Mouse (Mus musculus) erythroblast, embryonic 14.5 days (primary cell): Measurements from ENCODE around the gene Rgs6.

Experiments
- GATA1 ChIP-seq: IDR thresholded peaks from 2 replicates; pipeline ENCODE4 v1.6.1; 2012; ENCODE audit warnings: low read length, inconsistent platforms, mixed read lengths
- TAL1 ChIP-seq: IDR thresholded peaks from 3 replicates; pipeline ENCODE4 v1.6.1; 2012; ENCODE audit warnings: low read length, inconsistent platforms, mixed read lengths

GRCm38 (mm10) chr12:82710376-82710775 is 122.3 kb downstream of the Rgs6 start:
- TF ChIP-seq GATA1 (no peak), TAL1 (no peak)
